ENCODE assay signal across 8 mouse cellular contexts in the genomic region with DNA sequence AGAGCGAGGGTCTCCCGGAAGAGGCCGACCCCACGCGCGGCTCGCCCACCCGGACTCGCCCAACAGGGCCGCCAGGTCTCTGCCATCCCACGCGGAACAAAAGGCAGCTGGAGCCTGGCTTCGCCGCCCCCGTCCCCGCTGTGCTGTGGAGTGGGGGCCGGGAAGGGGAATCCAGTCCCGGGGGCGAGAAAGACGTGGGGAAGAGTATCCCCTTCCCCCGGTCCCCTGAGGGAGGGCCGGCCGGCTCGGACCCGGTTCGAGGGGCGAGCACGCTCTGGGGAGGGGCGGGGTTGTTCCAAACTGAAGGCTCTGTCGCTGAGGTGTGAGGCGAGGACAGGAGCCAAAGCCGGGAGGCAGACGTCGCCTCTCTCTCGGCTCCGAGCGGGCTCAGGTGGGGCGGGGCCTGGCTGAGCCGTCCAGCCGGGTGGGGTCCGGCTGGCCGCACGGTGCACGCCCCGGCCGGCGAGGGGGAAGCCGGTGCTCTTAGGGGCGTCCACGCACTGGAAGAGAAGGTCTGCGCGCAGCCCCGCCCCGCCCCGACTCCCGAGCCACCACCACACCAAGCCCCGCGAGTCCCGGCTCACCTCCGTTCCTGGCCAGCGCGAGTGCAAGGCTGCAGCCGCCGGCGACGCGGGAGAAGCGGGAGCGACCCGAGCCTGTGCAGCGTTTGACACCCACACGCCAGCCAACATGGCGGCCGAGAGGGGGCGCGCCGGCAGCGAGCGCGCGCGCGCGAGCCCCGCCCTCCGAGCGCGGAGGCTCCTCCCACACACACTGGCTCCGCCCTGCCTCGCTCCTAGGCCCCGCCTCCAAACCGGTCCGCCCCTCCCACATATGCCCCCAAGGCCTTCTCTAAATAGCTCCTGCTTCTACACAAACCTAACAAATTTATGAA. TPM values are rescaled to one million over a fixed set of nuclear protein-coding genes. Genes with fewer than 3 reads are reported as not detected.
DNase-seq lines count a peak whose midpoint lies in the region; ATAC-seq and TF ChIP-seq lines count a peak whose summit lies in the region.

A gene (minus strand): TSS at position 705 of the 895 bp plus-strand sequence.

- peak; percentile 79 for ATAC-seq in granulocyte monocyte progenitor cell, adult 5-6 weeks (replicated peaks; ENCODE audit: poor library complexity, severe bottlenecking)
- ATAC-seq in limb, embryonic 12.5 days (ENCODE audit: insufficient number of reproducible peaks, insufficient read depth, low FRiP score, low TSS enrichment, low read depth), result peak; percentile 94
- peak; percentile 92 for ATAC-seq in midbrain, embryonic 15.5 days (replicated peaks)

- H3K4me1 ChIP-seq in thymus, adult 2 months (replicated peaks; ENCODE audit: control insufficient read depth, insufficient read depth, low read length), result peaks cover 11% of the 10 kb centered on the region
- peaks cover 13% of the 10 kb centered on the region for H3K4me1 ChIP-seq in limb, embryonic 12.5 days (replicated peaks)
- peaks cover 28% of the 10 kb centered on the region for H3K4me1 ChIP-seq in midbrain, embryonic 15.5 days
- peaks cover 9% of the 10 kb centered on the region; the same call in 1 of the 2 replicates for H3K4me1 ChIP-seq in spleen, adult 2 months (ENCODE audit: control insufficient read depth, insufficient read depth, insufficient read length)

- DNase-seq in thymus, adult 2 months, result peak; percentile 5
- no peak for DNase-seq in thymus, adult 18-20 months
- DNase-seq in embryo, embryonic 11.5 days (ENCODE audit: low read depth, low spot score), result peak; percentile 54
- peak; percentile 86 for DNase-seq in kidney, adult 18-20 months
- peak; percentile 18 to 37 for DNase-seq in spleen, adult 2 months (ENCODE audit: low read depth in 1 of 2, low spot score in 2 of 2)

- H3K4me2 ChIP-seq in limb, embryonic 12.5 days, result peak within 1 kb of the TSS; percentile 78
- peak within 1 kb of the TSS; percentile 57 for H3K4me2 ChIP-seq in midbrain, embryonic 15.5 days

- no peaks in the 10 kb centered on the region for H3K36me3 ChIP-seq in thymus, adult 2 months (ENCODE audit: control insufficient read depth, insufficient read depth, low read length)
- peaks cover 9% of the 10 kb centered on the region; the same call in 1 of the 2 replicates for H3K36me3 ChIP-seq in limb, embryonic 12.5 days
- H3K36me3 ChIP-seq in midbrain, embryonic 15.5 days (replicated peaks), result no peaks in the 10 kb centered on the region
- H3K36me3 ChIP-seq in spleen, adult 2 months (ENCODE audit: control insufficient read depth, insufficient read depth, low read length), result no peaks in the 10 kb centered on the region

- H3K4me3 ChIP-seq in thymus, adult 2 months (ENCODE audit: control insufficient read depth, insufficient read depth, low read length), result peak within 1 kb of the TSS; percentile 50
- H3K4me3 ChIP-seq in limb, embryonic 12.5 days (replicated peaks), result peak within 1 kb of the TSS; percentile 86
- peak within 1 kb of the TSS; percentile 81 for H3K4me3 ChIP-seq in midbrain, embryonic 15.5 days
- H3K4me3 ChIP-seq in spleen, adult 2 months (ENCODE audit: extremely low read depth, insufficient read depth, insufficient read length), result peak within 1 kb of the TSS; percentile 77

- H3K9ac ChIP-seq in limb, embryonic 12.5 days (replicated peaks), result peak within 1 kb of the TSS; percentile 91
- H3K9ac ChIP-seq in midbrain, embryonic 15.5 days, result peak within 1 kb of the TSS; percentile 87

- no peak within 1 kb of the TSS for H3K27ac ChIP-seq in thymus, adult 2 months (ENCODE audit: control insufficient read depth, insufficient read depth, low read length)
- peak within 1 kb of the TSS; percentile 93 for H3K27ac ChIP-seq in limb, embryonic 12.5 days
- H3K27ac ChIP-seq in midbrain, embryonic 15.5 days, result peak within 1 kb of the TSS; percentile 93
- H3K27ac ChIP-seq in spleen, adult 2 months (ENCODE audit: insufficient read depth, low read length), result peak within 1 kb of the TSS; percentile 47

- no peak for TF ChIP-seq POLR2A in thymus, adult 2 months (IDR thresholded peaks at IDR 0.05; ENCODE audit: control insufficient read depth, extremely low read depth, insufficient read depth, low read length, poor library complexity)
- TF ChIP-seq POLR2A in spleen, adult 2 months (IDR thresholded peaks at IDR 0.05; ENCODE audit: low read depth, low read length), result no peak

- TF ChIP-seq CTCF in thymus, adult 2 months (IDR thresholded peaks at IDR 0.05; ENCODE audit: borderline replicate concordance, control insufficient read depth, extremely low read depth, insufficient read depth, low read length, poor library complexity), result no peak
- TF ChIP-seq CTCF in spleen, adult 2 months (IDR thresholded peaks at IDR 0.05; ENCODE audit: extremely low read depth, insufficient read depth, insufficient read length, insufficient replicate concordance), result no peak

- H3K9me3 ChIP-seq in limb, embryonic 12.5 days, result peaks cover 5% of the 10 kb centered on the region
- no peaks in the 10 kb centered on the region for H3K9me3 ChIP-seq in midbrain, embryonic 15.5 days

- peaks cover 13% of the 10 kb centered on the region for H3K27me3 ChIP-seq in thymus, adult 2 months (ENCODE audit: control insufficient read depth, insufficient read depth, low read length)
- H3K27me3 ChIP-seq in limb, embryonic 12.5 days, result no peaks in the 10 kb centered on the region; the same call in 1 of the 2 replicates
- no peaks in the 10 kb centered on the region for H3K27me3 ChIP-seq in midbrain, embryonic 15.5 days (replicated peaks)
- H3K27me3 ChIP-seq in spleen, adult 2 months (ENCODE audit: control insufficient read depth, insufficient read depth, low read length), result peaks cover 14% of the 10 kb centered on the region

- WGBS in thymus, adult 2 months, result 2% methylated on average over 92 of the region's 93 CpGs
- under 1% methylated on average over 92 of the region's 93 CpGs for WGBS in limb, embryonic 12.5 days
- WGBS in midbrain, embryonic 15.5 days, result under 1% methylated on average over 92 of the region's 93 CpGs
- WGBS in spleen, adult 2 months, result 2% methylated on average over 87 of the region's 93 CpGs

RNA-seq across cellular contexts. Expression of the gene that starts here (rescaled TPM):
- polyA plus RNA-seq in thymus, adult 2 months (2012; rRNA removed), result 5.7 and 7.3 TPM in 2 replicates
- total RNA-seq in granulocyte monocyte progenitor cell, adult 5-6 weeks (2014; fragmentation: Nextera tagmentation), result not detected in 2 replicates
- not detected in 2 replicates for total RNA-seq in granulocyte monocyte progenitor cell, adult 5-6 weeks (2017)
- 26.7 and 28.5 TPM in 2 replicates for polyA plus RNA-seq in limb, embryonic 12.5 days (2016; fragmentation: Nextera tagmentation; extraction: Ambion mirVana)
- 76.2 and 78.3 TPM in 2 replicates for polyA plus RNA-seq in midbrain, embryonic 15.5 days (2015; fragmentation: Nextera tagmentation; extraction: Ambion mirVana)
- polyA plus RNA-seq in spleen, adult 2 months (2012; rRNA removed), result 9.3 and 10.4 TPM in 2 replicates

Comparison
In these comparisons a context has a peak if more than half of its experiments do, and no peak if none do; other contexts are left out.
1. DNase-seq: peak in thymus, adult 2 months (single experiment), embryo, embryonic 11.5 days (single experiment), kidney, adult 18-20 months (single experiment) and spleen, adult 2 months (2 of 2); none in thymus, adult 18-20 months (0 of 2).
2. Peak in ATAC-seq in granulocyte monocyte progenitor cell, adult 5-6 weeks; RNA of the gene not detected or under 1 TPM.
3. Peak in every context shown above with its lines, with median percentiles within 50 percentile points of each other: H3K4me3 ChIP-seq and ATAC-seq.